Mouse (Mus musculus): Measurements from ENCODE around the gene Tlcd2.

- TF ChIP-seq CTCF (IDR thresholded peaks at IDR 0.05): no peak
- TF ChIP-seq EP300 (IDR thresholded peaks at IDR 0.05): no peak
Observed at GRCm38 (mm10) chr11:75415994-75416393, 45.5 kb upstream of the Tlcd2 start.
